Mouse (Mus musculus): ENCODE data around the gene Pcgf2. TPM values are rescaled to one million over a fixed set of nuclear protein-coding genes. Genes with fewer than 3 reads are reported as not detected.

Pcgf2 gene
- polyA plus RNA-seq (2017; shearing (Covaris generic)) = 0.65 TPM

GRCm38 (mm10) chr11:97700003-97700745 lies at the start of gene Pcgf2:
TSS of gene Pcgf2 (minus strand) at chr11:97700497.

GRCm38 (mm10) chr11:97744063-97744717 lies 43.9 kb upstream of the Pcgf2 start, which contains the start of gene Pip4k2b:
TSS of gene Pip4k2b (minus strand) at chr11:97744704.

GRCm38 (mm10) chr11:97703039-97703826 lies 2.9 kb upstream of the Pcgf2 start, which contains the start of gene Psmb3:
TSS of gene Psmb3 (plus strand) at chr11:97703399.

GRCm38 (mm10) chr11:97685613-97686321 lies 14.5 kb downstream of the Pcgf2 start, which contains the start of gene Cisd3:
TSS of gene Cisd3 (plus strand) at chr11:97685826.

GRCm38 (mm10) chr11:97662893-97663527 lies 37.3 kb downstream of the Pcgf2 start, which contains the start of gene Mllt6:
TSS of gene Mllt6 (plus strand) at chr11:97663414.

Other genes starting within 250 kb of the Pcgf2 start
- not detected for gene 4933428G20Rik, start 200.2 kb downstream of the Pcgf2 start, polyA plus RNA-seq (2017; shearing (Covaris generic))
- gene Srcin1, start 124.3 kb downstream of the Pcgf2 start, polyA plus RNA-seq (2017; shearing (Covaris generic)) = not detected
- gene Epop, start 70.8 kb downstream of the Pcgf2 start, polyA plus RNA-seq (2017; shearing (Covaris generic)) = 18.3 TPM
- 6.5 TPM for gene Mllt6, start 37.1 kb downstream of the Pcgf2 start, polyA plus RNA-seq (2017; shearing (Covaris generic))
- gene Cisd3, start 14.7 kb downstream of the Pcgf2 start, polyA plus RNA-seq (2017; shearing (Covaris generic)) = 31.9 TPM
- 249 TPM for gene Psmb3, start 2.9 kb upstream of the Pcgf2 start, polyA plus RNA-seq (2017; shearing (Covaris generic))
- 2.9 TPM for gene Pip4k2b, start 44.2 kb upstream of the Pcgf2 start, polyA plus RNA-seq (2017; shearing (Covaris generic))
- 38.7 TPM for gene Cwc25, start 66.1 kb upstream of the Pcgf2 start, polyA plus RNA-seq (2017; shearing (Covaris generic))
- not detected for gene 1700001P01Rik, start 75.4 kb upstream of the Pcgf2 start, polyA plus RNA-seq (2017; shearing (Covaris generic))
- gene Rpl23, start 81.9 kb upstream of the Pcgf2 start, polyA plus RNA-seq (2017; shearing (Covaris generic)) = 591 TPM
- gene Lasp1, start 98.5 kb upstream of the Pcgf2 start, polyA plus RNA-seq (2017; shearing (Covaris generic)) = 126 TPM
- not detected for gene B230217C12Rik, start 140.3 kb upstream of the Pcgf2 start, polyA plus RNA-seq (2017; shearing (Covaris generic))
- gene Fbxo47, start 183.7 kb upstream of the Pcgf2 start, polyA plus RNA-seq (2017; shearing (Covaris generic)) = 0.73 TPM

All from naive thymus-derived CD4-positive, alpha-beta T cell, adult 5 months (primary cell).